Mouse (Mus musculus) spleen, adult 2 months (tissue): ENCODE data around the gene Glb1l2.

Source experiments
- CTCF ChIP-seq: fragments of 200-500 bp; IDR thresholded peaks from 2 replicates; pipeline ENCODE4 v1.5.1; 2011; ENCODE audit warnings: mild to moderate bottlenecking, inconsistent platforms; ENCODE audit not compliant: insufficient read depth, insufficient read length, insufficient replicate concordance; ENCODE audit errors: extremely low read depth
- POLR2A ChIP-seq: fragments of 200-500 bp; IDR thresholded peaks from 2 replicates; pipeline ENCODE4 v1.6.1; 2011; ENCODE audit warnings: low read depth, low read length, inconsistent platforms

DNA sequence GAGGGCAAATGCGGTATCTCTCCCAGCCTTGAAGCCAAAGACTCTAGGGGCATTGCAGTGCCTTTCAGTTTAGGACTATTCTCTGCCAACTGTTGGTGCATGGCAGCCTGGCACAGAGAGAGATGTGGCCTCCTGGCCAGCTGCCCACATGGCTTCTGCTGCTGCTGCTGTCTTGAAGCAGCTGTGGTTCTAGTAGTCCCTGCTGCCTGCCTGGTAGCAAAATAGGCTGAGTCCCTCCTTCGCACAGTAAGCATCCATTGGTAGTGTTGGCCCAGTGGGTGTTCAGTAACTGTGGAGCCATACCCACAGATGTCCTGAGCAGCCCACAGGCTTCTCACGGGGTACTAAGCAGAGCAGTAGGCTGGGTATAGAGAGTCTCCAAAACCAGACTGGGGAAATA is 63.5 kb downstream of the Glb1l2 start:
- TF ChIP-seq CTCF: no peak
- TF ChIP-seq POLR2A: no peak
